Mouse (Mus musculus): ENCODE data around the gene Ppp1r37.

Ppp1r37 gene

DNA sequence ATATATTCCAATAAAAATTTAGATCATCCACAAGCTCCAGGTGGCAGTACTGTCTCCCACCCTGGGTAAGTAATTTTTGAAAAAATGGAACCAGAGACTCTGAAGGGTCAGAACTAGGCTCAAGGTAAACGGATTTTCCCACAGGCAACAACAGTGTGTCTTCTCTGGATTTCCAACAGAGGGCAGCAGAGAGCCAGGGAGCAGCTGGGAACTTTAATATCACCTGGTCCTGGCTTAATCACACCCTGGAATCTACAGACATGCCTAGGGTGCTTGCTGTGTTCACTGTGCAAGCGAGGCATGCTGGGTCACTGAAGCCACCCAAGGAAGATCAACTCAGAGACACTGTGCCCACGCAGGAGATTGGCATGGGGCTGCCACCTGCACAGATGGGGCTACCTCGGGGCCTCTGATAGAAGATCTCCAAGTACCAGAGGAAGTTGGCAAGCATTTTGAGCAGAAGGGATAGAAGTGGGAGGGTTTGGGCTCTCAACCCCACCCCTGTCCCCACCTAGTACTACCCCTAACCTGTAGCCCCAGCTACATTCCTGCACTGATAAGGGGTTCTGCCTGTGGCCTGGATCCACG lies 59.3 kb downstream of the Ppp1r37 start:
- in situ Hi-C loops (cut with MboI, MseI), result no loop called here

DNA sequence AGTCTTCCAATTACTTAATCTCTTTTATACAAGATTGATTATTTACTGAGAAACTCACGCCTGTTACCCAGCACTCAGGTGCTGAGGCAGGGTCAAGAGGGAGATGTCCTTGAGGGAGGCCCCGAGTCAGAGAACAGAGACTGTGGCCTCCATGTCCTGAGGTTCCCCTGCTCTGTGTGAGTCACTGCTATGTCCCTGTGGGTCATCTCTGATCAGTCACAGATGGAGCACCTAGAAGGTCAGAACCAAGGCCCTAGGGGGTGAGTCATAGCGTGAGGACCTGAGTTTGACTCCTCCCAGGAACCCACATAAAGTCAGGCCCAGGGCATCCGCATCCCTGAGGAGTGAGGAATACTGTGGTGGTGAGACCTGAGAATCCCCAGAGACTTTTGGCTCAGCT lies 61.2 kb downstream of the Ppp1r37 start:
- in situ Hi-C loops (cut with MboI, MseI), result no loop called here

DNA sequence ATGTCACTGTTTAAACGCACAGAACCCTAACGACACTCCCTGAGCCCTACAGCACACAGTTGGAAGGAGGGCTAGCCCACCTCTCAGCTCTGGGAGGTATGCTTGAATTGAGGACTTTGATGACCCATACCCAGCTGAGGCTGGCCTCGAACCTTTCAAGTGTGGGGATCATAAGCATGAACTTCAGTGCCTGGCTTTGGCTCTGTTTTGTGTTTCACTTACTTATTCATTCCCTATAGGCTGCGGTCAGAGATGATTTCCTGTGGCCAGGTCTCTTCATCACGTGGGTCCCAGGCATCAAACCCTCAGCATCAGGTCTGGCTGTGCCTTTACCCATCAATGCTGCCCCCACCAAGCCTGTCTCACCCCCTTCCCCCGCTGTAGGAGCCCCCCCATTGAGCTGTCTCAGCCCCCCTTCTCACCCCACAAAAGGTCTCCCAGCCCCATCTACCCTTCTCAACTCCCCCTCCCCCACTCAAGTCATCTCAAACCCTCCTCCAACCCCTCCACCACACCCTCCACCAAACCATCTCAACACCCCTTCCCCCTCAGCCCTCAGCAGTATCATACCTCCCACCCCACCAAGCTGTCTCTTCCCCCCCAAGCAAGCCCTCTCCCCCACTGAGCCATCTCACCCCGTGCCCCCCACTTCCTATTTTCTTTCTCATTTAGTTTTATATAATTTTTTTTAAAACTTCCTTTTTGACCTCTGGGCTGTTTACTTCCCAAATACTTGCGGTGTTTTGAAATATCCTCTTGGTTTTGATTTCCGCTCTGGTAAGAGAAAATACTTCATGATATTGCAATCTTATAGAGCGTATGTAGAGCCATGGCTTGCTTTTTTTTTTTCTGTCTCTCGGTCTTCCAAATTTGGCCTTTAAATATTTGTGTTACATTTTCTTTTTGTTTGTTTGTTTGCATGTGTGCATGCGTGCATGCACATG lies 62.2 kb downstream of the Ppp1r37 start:
- in situ Hi-C loops (cut with MboI, MseI), result no loop called here

DNA sequence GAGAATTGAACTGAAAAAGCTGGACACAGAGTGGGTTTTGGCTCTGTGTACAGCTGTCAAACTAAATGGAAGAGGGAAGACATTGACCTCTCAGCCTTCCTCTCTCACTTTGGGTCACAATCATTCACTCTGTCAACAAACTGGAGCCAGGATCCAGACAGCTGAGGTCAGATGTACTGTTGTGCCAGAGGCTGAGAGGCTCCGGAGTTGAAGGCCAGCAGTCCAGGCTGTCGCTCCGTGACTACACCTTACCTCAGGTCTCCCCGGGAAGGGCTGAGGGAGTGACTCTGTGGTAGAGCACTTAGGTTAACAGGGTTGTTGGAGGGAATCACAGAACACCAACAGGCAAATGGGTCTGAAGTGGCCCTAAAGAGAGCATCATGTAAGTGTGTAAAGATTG lies 64.5 kb downstream of the Ppp1r37 start:
- in situ Hi-C loops (cut with MboI, MseI), result no loop called here

DNA sequence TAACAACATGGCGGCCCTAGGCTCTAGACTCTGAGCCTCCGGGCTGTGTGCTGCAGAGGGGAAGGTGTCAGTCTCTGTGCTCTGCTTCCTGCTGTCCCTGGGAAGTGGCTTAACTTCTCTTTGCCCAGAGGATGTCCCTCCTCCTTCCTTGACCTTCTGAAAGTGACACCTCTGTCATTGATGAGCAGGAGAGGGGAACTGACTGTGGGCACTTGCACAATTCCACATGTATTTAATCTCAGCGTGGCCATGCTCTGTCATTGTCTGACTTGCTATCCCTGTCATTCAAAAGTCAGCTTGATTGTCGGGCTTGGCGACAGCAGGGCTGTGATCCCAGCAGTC lies 66.7 kb downstream of the Ppp1r37 start:
- in situ Hi-C loops (cut with MboI, MseI), result no loop called here

DNA sequence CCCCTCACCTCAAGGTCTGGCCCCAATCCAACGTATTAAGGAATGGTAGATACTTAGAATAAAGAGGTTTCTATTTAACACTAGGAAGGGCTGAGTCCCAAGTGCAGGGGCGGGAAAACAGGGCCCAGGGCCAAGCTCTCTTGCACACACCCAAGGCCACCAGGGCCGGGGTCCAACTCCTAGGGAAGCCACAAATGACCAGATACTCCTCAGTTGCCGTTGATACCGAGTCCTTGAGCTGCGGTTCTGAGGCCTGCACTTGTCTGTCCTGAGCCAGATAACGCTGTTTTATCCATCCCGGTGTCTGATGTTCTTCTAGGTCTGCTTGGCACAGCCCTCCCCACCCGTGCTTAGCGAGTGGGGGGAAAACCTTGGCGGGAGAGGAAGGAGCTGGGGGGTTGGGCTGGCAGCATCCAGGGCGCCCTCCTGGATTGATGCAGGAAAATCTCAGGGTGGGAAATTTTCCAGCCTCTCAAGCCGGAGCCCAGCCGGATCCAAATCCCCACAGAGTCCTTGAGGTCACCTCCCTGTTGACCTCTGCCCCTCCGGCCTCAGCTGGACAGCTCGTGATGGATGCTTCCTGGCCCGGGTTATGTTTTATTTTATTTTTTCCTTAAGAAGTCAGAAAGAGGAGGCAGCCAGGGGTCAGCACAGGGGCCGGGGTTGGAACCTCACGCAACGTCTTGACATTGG lies 67.2 kb downstream of the Ppp1r37 start:
- in situ Hi-C loops (cut with MboI, MseI), result no loop called here

DNA sequence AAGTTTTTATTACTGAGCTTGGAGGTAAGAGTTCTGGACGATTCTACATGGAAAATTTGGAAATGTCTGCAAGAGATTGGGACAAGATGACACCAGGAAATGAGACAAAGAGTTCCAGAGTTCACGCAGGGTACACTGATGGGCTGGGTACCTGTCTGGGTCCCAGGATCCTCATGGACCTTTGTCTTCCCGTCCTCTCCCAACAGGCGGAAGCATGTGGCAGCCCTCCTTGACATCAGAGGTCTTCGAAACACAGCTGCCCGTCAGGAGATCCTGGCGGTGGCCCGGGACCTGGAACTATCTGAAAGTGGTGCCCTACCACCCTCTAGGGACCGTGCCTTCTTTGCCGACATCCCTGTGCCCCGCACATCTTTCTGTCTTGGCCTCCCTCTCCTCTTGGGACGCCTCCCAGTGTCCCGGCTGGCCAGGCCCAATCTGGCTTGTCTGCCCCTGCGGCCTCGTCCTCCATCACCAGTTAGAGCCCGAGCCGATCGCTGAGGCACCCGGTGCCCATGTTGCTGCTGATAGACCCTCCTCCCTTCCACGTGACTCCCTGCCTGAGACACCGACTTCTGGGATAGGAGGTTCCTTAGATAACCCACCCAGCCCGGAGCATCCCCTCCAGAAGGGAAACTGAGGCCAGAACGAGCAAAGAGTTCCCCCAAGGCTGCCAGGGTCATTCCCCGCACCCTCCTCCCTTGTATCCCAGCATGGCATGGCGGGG lies 68.0 kb downstream of the Ppp1r37 start:
- in situ Hi-C loops (cut with MboI, MseI), result no loop called here

DNA sequence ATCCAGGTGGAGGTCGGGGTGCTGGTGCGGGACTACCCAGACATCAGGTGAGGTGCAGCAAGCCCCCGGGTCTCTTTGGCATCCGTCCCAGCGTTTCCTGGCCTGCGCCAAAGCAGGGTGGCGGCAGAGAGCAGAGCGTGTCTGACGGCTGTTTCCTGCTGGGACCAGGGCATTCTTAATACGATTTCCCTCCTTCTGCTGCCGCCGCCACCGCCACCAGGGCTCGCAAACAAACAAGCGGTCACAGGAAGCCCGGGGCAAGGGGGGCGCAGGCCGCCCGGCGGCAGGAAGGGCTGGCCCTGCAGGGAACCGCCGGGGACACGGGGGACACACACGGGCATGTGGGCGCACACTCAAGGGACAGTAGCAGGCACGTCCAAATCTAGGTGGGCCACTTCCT lies 71.1 kb downstream of the Ppp1r37 start:
- in situ Hi-C loops (cut with MboI, MseI), result no loop called here

DNA sequence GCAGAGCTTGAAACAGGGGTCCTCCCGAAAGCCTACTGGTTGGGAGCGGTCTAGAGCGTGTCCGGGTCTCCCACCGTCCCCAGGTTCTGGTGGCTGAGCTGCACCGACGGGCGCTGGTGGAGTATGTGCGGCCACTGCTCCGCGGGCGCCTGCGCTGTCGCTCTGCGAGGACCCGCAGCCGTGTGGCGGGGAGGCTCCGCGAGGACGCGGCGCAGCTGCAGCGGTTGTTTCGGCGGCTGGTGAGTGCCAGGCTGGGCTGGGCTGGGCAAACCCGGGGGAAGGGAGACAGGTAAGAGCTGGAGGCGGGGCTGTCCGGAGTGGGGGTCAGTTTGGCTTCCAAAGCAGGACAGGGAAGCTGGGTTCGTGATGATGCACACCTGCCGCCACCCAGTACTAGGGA lies 73.4 kb downstream of the Ppp1r37 start:
- in situ Hi-C loops (cut with MboI, MseI), result no loop called here

DNA sequence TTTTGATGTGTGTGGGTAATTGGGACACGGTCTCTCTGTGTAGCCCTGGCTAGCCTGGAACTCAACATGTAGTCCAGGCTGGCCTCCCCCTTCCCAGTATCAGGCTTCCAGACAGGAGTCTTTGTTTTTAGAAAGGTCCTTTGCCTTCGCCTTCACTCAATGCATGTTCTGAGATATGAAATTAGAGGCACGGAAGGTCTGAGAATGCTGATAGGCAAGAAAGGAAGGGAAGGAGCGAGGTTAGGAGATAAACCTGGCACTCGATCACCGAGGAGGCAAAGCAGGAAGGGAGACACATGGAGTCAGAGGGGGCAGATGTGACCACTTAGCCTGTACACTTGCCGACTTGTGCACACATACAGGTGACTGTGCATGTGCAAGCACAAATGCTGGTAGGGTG lies 76.3 kb downstream of the Ppp1r37 start:
- in situ Hi-C loops (cut with MboI, MseI), result no loop called here

DNA sequence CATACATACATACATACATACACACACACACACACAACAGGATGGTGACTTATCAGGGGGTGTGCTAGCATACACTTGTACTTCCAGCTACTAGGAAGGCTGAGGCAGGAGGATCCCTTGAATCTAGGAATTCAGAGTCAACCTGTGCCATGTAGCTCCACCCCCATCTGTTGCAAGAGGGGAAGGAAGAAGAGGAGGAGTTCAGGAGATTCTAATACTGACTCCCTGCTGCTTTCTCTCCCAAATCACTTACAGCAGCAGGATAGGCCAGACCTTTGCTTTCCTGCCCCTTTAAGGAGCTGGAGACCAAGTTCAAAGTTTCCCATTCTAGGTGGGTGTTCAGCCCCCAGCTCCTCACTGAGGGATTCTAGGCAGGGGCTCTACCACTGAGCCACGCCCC lies 77.4 kb downstream of the Ppp1r37 start:
- in situ Hi-C loops (cut with MboI, MseI), result no loop called here

DNA sequence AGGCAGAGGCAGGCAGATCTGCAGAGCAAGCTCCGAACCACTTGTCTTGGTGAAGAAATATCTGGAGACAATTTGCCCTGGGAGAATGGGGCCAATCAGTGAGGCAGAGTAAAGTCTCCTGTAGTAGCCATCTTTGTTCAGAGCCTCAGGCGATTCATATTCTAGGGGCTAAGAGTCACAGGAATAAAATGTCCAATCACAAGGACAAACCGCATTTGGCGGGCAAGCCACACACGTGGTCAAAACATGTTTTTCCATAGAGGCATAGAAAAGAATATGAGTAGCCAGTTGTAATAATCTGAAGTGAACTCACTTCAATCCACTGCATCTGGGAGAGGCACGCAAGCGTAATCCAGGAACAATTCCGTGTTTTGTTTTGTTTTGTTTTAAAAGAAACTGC lies 79.6 kb downstream of the Ppp1r37 start:
- in situ Hi-C loops (cut with MboI, MseI), result no loop called here

All from T-helper 2 cell (primary cell).